Mouse (Mus musculus) adrenal gland, postnatal 4 days (tissue): Measurements from ENCODE around the gene Pla2g2d. TPM values are rescaled to one million over a fixed set of nuclear protein-coding genes. Genes with fewer than 3 reads are reported as not detected.
"Not testable (repeated sequence)": the region's sequence is repeated elsewhere in the genome, so short reads cannot be mapped to it uniquely, and the experiment has no call there.

Experiments
- DNase-seq, 2 experiments: peaks; one replicate each; pipeline ENCODE4 v3.0.0; 2021 to 2022; ENCODE audit warnings: low spot score in 2 of 2, mixed read lengths in 2 of 2
- total RNA-seq, 2 experiments: library from RNA; stranded (reverse); gene quantifications; 2 replicates each; pipeline ENCODE4 v1.2.3; 2021

Gene Pla2g2d
- total RNA-seq, 2 experiments from 2014 or later = 1.1 to 1.4 TPM

DNA sequence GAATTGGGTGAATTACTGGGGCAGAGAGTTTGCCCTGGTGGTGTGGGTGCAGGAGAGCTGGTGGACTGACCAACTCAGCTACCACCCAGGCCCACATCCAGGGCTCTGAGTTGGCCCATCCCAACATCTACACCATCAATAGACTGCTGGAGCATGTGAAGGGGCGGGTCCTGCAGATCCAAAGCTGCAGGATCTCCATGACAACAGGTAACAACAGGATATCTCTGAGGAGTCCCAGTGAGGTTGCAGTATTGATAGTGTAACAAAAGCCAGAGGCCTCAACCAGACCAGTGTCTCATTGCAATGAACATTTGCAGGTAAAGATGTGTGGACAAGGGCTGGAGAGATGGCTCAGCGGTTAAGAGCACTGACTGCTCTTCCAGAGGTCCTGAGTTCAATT, 45.5 kb downstream of the Pla2g2d start:
- DNase-seq = no peak

DNA sequence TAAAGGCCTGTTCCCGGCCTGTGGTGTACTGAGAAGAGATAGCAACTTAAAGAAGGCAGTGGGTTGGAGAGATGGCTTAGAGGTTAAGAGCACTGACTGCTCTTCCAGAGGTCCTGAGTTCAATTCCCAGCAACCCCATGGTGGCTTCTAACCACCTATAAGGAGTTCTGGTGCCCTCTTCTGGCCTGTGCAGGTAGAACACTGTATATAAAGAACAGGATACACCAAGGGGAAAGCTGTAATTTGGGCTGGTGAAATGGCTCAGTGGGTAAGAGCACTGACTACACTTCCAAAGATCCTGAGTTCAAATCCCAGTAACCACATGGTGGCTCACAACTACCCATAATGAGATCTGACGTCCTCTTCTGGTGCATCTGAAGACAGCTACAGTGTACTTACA, 48.6 kb downstream of the Pla2g2d start:
- DNase-seq = not testable (repeated sequence)

DNA sequence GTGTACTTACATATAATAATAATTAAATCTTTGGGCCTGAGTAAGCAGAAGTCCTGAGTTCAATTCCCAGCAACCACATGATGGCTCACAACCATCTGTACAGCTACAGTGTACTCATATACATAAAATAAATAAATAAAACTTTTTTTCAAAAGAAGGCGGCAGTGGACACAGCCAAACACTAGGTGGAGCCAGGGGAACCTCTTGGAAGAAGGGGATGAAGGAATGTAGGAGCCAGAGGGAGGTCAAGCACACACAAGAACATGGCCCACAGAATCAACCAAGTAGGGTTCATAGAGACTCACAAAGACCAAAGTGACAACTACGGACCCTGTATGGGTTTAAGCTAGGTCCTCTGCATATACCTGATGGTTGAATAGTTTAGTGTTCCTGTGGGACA, 49.1 kb downstream of the Pla2g2d start:
- DNase-seq = no peak

DNA sequence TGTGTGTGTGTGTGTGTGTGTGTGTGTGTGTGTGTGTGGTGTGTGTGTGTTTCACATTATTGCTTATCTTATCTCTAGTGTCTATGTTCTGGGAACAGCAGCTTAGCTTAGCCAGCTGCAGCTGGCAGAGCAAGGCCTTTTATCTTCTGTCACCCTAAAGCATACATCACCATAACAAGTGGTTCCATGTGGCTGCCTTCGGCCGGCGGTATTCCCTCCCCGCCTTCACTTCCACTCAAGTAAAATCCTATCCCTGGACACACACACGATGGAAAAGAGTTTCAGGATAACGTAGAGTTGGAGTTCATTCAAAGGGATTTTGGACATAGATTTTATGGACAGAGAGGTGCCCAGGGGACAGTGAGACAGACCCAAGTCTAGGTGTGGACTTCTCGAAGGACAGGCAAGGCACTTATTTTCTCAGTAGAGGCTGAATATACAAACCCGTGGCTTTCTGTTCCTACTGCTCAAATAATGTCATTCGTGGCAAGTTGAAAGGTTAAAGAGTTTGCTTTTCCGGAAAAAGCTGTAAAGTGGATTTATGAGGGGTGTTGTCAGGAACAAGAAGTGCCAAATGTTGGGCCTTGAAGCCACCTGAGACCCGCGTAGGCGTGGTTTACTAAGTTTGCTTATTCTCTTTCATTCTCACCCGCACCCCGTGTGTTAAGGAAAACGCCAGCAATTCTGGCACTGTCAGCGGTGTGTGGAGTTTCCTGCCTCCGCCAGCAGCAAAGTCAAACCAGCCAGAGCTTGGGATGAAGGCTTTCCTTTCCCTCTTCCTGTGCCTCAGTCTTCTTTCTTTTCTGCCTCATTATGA, 50.4 kb downstream of the Pla2g2d start:
- DNase-seq = no peak

DNA sequence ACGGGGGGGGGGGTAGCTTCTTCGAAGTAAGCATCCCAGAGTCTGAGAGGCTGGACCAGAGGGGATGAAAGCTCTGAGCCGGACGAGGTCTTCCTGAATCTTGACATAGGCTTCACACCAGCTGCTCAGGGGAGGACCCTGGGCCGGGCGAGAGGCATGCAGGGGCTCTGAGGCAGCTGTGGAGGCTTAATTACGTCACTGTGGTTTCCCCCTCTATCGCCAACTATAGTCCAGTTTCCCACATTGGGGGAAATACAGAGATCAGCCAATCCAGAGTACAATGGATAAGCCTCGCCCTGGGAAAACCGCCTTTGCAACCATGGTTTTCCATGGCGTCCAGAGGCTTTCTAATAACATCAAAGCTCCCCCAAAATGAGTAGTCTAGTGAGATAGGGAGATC, 51.6 kb downstream of the Pla2g2d start:
- DNase-seq = no peak

Other genes with a start within 250 kb of the Pla2g2d start
- under 1 TPM; 0.56 to 0.78 TPM for gene Vwa5b1, start 139.9 kb upstream of the Pla2g2d start, total RNA-seq
- gene Pla2g2c, start 50.9 kb upstream of the Pla2g2d start, total RNA-seq = under 1 TPM; 0.42 to 0.73 TPM
- gene Ubxn10, start 38.6 kb upstream of the Pla2g2d start, total RNA-seq = 1 to 10 TPM; 1.8 to 2.4 TPM
- gene Pla2g2f, start 18.1 kb upstream of the Pla2g2d start, total RNA-seq = 10 to 100 TPM in 1 of 2 experiments, 1 to 10 TPM in 1; 9.7 to 10.1 TPM
- gene Pla2g5, start 87.7 kb downstream of the Pla2g2d start, total RNA-seq = 10 to 100 TPM; 31.0 to 32.6 TPM
- not detected for gene Gm13030, start 98.2 kb downstream of the Pla2g2d start, total RNA-seq
- 1 to 10 TPM; 1.3 to 1.5 TPM for gene Pla2g2e, start 102.2 kb downstream of the Pla2g2d start, total RNA-seq
- 10 to 100 TPM in 1 of 2 experiments, 1 to 10 TPM in 1; 9.1 to 10.1 TPM for gene Otud3, start 138.2 kb downstream of the Pla2g2d start, total RNA-seq
- gene Rnf186, start 191.4 kb downstream of the Pla2g2d start, total RNA-seq = 1 to 10 TPM in 1 of 2 experiments, not detected in 1; 1.2 TPM
- 10 to 100 TPM; 16.4 to 20.8 TPM for gene Tmco4, start 197.2 kb downstream of the Pla2g2d start, total RNA-seq